Mouse (Mus musculus): ENCODE measurements around the gene Ensa. TPM values are rescaled to one million over a fixed set of nuclear protein-coding genes. Genes with fewer than 3 reads are reported as not detected.
"Not testable (repeated sequence)": the region's sequence is repeated elsewhere in the genome, so short reads cannot be mapped to it uniquely, and the experiment has no call there.

Gene Ensa
- polyA plus RNA-seq, 1 experiment from 2014 or later, result 133 TPM

DNA sequence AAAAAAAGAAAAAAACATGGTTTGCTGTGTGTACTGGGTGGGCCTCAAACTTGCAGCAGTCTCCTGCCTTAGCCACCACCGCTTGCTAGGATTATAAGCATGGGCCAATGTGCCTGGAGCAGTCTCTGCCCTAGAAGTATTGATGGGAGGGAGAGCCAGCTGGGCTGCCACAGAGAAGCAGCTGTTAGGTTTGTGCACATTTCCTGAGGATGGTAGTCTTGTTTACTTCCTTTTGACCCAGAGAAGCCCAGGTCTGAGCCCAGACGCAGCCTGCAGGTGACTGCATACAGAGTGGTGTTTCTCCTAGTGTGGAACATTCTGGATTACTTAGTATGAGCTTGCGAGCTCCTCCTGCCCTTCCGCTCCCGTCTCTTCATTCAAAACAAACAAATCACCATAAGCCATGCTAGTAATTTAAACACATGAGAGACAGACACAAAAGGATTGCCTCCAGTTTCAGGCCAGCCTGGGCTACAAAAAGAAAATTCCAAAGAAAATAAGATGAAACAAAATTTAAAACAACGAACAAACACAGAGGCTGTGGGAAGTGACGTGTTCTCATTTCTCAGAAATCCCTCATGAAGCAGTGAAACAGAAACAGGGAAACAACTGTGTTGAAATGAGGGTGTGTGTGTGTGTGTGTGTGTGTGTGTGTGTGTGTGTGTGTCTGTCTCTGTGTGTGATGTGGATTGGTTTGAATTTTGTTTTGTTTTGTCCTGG, 44.0 kb downstream of the Ensa start:
- Histone ChIP-seq H3K27ac (peak overlapping the region; percentile 40; the same call in 1 of the 2 replicates), H3K4me3 (no peak overlapping the region), H3K27me3 (replicated peaks) (no peaks in the 10 kb centered on the region), H3K9ac (no peak overlapping the region), H3K4me2 (no peak overlapping the region), H3K9me3 (no peaks in the 10 kb centered on the region), H3K36me3 (replicated peaks) (peaks cover 2% of the 10 kb centered on the region; the same call in 1 of the 2 replicates), H3K4me1 (peaks cover 11% of the 10 kb centered on the region; the same call in 1 of the 2 replicates)
- no peak for ATAC-seq (replicated peaks)
- 84% methylated on average over 7 of the region's 7 CpGs for WGBS

DNA sequence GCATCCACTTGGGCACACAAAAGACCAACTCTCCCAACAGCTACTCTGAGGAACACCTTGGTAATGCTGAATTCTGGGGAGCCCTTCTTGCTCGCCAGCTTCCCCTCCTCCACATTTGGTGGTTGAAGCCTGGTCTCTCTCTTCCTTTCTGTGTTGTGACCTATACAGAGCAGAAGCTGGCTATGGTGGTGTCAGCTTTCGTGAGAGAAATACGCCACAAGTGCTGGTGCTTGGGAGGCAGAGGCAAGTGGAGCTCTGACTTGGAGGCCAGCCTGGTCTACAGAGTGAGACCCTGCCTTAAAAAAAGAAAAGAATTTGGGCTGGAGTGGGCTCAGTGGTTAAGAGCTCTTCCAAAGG, 44.5 kb downstream of the Ensa start:
- Histone ChIP-seq H3K27me3 (replicated peaks) (no peaks in the 10 kb centered on the region), H3K27ac (no peak overlapping the region), H3K4me2 (no peak overlapping the region), H3K4me3 (no peak overlapping the region), H3K9ac (no peak overlapping the region), H3K36me3 (replicated peaks) (peaks cover 2% of the 10 kb centered on the region; the same call in 1 of the 2 replicates), H3K9me3 (no peaks in the 10 kb centered on the region), H3K4me1 (peaks cover 6% of the 10 kb centered on the region; the same call in 1 of the 2 replicates)
- 95% methylated on average over 3 of the region's 3 CpGs for WGBS
- no peak for ATAC-seq (replicated peaks)

DNA sequence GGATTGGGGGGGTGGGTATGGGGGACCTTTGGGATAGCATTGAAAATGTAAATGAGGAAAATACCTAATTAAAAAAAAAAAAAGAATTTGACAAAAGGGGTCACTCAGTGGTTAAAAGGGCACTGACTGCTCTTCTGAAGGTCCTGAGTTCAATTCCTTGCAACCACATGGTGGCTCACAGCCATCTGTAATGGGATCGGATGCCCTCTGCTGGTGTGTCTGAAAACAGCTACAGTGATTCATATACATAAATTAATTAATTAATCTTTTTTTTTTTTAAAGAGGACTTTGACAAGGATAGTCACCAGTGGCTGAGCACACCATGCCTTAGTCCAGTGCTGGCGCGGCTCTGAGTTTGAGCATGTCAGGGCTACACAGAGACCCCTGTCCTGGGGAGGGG, 45.6 kb downstream of the Ensa start:
- not testable (repeated sequence) for H3K9ac ChIP-seq; H3K9me3 ChIP-seq; H3K4me1 ChIP-seq; ATAC-seq (replicated peaks); H3K27me3 ChIP-seq (replicated peaks); H3K27ac ChIP-seq; H3K4me3 ChIP-seq; H3K36me3 ChIP-seq (replicated peaks); H3K4me2 ChIP-seq
- 98% methylated on average over 3 of the region's 3 CpGs for WGBS

DNA sequence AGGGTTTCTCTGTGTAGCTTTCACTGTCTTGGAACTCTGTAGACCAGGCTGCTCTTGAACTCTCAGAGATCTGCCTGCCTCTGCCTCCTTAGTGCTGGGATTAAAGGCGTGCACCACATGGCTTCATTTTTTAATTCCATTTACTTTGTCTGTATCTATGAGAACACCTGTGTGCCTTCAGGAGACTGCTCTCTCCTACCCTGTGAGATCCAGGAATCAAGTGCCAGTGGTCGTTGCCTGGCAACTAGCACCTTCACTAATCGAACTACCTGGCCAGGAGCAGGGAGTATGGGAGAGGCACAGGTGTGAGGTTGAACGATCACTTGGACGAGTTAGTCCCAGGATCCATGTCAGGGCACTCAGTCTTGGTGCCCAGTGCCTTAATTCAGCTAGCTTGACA, 46.4 kb downstream of the Ensa start:
- no peak for ATAC-seq (replicated peaks)
- Histone ChIP-seq H3K4me2 (no peak overlapping the region), H3K9ac (no peak overlapping the region), H3K9me3 (no peaks in the 10 kb centered on the region), H3K27me3 (replicated peaks) (no peaks in the 10 kb centered on the region), H3K4me1 (0 out of 2 replicates have a peak, but pooled peaks cover 5% of the 10 kb centered on the region), H3K36me3 (replicated peaks) (0 out of 2 replicates have a peak, but pooled peaks cover 2% of the 10 kb centered on the region), H3K27ac (no peak overlapping the region), H3K4me3 (no peak overlapping the region)
- WGBS, result 96% methylated on average over 5 of the region's 5 CpGs

DNA sequence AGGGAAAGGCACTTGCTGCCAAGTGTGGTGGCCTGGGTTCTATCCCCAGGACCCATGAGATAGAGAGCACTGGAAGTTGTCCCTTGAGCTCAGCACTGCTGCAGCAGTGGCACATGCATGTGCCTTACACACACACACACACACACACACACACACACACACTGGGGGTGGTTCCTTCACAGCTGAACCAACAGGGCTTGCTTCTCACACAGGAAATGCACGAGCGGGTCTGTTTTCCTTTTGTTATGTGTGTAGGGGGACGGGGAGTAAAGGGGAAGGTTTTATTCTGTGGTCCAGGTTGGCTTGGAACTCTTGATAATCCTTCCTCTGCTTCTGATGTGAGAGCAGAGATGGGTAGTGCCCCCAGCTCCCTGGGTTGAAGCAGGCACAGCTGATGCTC, 47.7 kb downstream of the Ensa start:
- ATAC-seq (replicated peaks), result no peak
- Histone ChIP-seq H3K4me3 (no peak overlapping the region), H3K4me1 (0 out of 2 replicates have a peak, but pooled peaks cover 5% of the 10 kb centered on the region), H3K27me3 (replicated peaks) (no peaks in the 10 kb centered on the region), H3K36me3 (replicated peaks) (0 out of 2 replicates have a peak, but pooled peaks cover 2% of the 10 kb centered on the region), H3K27ac (no peak overlapping the region), H3K4me2 (no peak overlapping the region), H3K9ac (no peak overlapping the region), H3K9me3 (no peaks in the 10 kb centered on the region)
- 42% methylated on average over 3 of the region's 3 CpGs for WGBS

DNA sequence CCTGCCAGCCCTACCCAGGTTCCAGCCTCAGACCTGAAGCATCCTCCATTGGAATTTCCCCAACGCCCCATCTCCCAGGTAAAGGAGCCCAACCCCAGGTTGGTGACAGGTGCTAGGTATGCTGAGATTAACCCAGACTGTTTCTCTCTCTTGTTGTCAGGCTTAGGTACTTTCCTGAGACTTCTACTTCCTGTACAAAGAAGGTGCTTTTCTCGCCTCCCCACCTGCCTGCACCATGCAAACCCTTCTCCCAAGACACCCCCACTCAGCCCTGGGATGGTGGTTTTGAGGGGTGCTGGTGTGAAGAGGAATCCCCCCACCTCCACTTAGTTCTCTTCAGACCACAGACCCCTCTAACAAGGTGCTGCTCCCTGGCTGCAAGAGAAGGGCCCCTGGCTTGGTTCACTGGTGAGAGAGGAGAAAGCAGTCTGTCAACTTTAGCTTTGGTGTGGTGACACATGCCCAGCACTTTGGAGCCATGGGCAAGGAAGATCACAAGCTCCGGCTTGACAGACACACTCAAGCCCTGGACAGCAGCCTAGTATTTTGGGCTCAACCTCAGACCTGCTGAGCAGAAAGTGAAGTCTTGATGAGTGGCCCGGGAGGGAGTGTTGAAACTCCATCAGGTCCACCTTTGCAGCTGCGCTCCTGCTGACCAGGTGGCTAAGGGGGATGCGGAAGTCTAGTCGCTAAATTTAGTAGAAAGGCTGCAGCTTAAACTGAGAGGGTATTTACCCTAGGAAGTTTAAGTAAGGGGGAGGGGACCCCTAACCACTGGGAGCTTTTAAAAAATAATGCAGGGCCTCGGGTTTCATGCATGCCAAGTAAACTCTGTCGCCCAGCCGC, 48.3 kb downstream of the Ensa start:
- H3K36me3 ChIP-seq (replicated peaks), result 0 out of 2 replicates have a peak, but pooled peaks cover 2% of the 10 kb centered on the region
- no peaks in the 10 kb centered on the region for H3K9me3 ChIP-seq
- no peak overlapping the region for H3K9ac ChIP-seq
- H3K4me1 ChIP-seq, result no peaks in the 10 kb centered on the region
- no peak overlapping the region for H3K4me2 ChIP-seq
- H3K27ac ChIP-seq, result no peak overlapping the region
- no peak overlapping the region for H3K4me3 ChIP-seq
- WGBS, result 61% methylated on average over 10 of the region's 10 CpGs
- no peak for ATAC-seq (replicated peaks)
- no peaks in the 10 kb centered on the region for H3K27me3 ChIP-seq (replicated peaks)

DNA sequence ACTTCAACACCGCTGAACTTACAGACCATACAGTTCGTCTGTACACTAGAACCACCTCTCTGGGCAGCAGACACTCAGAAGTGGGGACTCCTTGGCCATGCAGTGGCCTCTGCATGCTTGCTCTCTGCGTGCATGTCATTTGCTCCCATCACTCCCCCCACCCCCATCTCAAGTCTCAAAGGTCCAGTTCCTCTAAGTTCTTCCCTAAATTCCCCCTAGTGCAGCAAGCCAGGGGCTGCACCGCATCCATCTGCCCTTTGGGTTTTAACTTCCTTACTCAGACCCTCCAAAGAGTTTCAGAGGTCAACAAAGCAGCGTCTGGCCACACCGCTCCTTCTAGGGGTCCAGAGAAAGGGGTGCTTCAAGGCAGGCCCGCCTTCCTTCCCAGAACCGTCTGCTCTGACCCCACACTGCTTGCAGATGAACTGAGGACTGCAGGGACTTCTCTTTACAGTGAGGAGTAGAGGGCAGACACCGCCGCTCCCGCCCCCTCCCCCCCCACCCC, 49.0 kb downstream of the Ensa start:
- 34% methylated on average over 11 of the region's 11 CpGs for WGBS

DNA sequence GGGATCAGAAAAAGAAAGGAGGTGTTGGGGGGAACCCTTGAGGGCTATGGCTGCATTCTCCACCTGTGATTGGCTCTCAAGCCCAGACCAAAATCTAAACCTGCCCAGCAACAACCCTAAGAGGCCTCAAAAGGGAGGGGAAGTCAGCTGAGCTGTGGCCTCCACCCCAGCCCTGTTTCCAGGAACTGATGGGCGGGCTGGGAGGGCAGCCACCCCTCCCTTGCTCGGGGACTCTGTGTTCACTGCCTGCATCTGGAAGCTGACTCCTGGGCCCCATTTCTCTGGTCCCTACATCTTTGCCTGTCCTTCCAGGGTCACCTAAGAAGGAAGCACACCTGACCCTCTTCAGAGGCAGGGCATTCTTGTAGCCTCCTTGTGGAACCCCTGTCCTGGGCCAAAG, 49.4 kb downstream of the Ensa start:
- H3K27ac ChIP-seq, result no peak overlapping the region
- H3K9ac ChIP-seq, result no peak overlapping the region
- H3K4me1 ChIP-seq, result no peaks in the 10 kb centered on the region
- H3K36me3 ChIP-seq (replicated peaks), result 0 out of 2 replicates have a peak, but pooled peaks cover 2% of the 10 kb centered on the region
- H3K4me3 ChIP-seq, result no peak overlapping the region
- no peak for ATAC-seq (replicated peaks)
- WGBS, result 53% methylated on average over 2 of the region's 2 CpGs
- H3K4me2 ChIP-seq, result no peak overlapping the region
- H3K27me3 ChIP-seq (replicated peaks), result no peaks in the 10 kb centered on the region
- no peaks in the 10 kb centered on the region for H3K9me3 ChIP-seq

More for the DNA sequence above, 49.0 kb downstream of the Ensa start:
- no peak for ATAC-seq (replicated peaks)
- no peak overlapping the region for H3K4me2 ChIP-seq
- H3K27me3 ChIP-seq (replicated peaks), result no peaks in the 10 kb centered on the region
- H3K4me1 ChIP-seq, result no peaks in the 10 kb centered on the region
- H3K36me3 ChIP-seq (replicated peaks), result 0 out of 2 replicates have a peak, but pooled peaks cover 2% of the 10 kb centered on the region
- H3K4me3 ChIP-seq, result no peak overlapping the region
- H3K27ac ChIP-seq, result no peak overlapping the region
- H3K9me3 ChIP-seq, result no peaks in the 10 kb centered on the region
- H3K9ac ChIP-seq, result no peak overlapping the region

DNA sequence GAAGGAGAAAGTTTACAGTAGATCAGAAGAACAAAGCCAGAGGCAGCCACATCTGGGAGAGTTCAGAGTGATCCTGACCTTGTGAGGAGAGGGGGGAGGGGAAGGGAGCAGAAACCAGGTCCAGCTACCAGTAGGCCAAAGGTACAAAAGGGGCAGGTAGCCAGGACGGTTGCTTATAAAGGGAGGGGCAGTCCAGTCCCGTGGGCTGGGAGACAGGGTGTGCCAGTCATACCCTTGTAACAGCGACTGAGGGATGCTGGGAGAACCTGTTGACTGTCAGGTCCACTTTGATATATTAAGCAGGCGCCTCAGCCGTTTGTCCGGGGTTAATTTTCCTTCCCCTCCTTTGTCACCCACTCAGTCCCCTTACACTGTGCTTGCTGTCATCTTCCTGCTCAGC, 50.0 kb downstream of the Ensa start:
- Histone ChIP-seq H3K27ac (peak overlapping the region; percentile 39), H3K4me2 (no peak overlapping the region), H3K4me3 (no peak overlapping the region), H3K36me3 (replicated peaks) (0 out of 2 replicates have a peak, but pooled peaks cover 2% of the 10 kb centered on the region), H3K9me3 (no peaks in the 10 kb centered on the region), H3K4me1 (no peaks in the 10 kb centered on the region), H3K27me3 (replicated peaks) (no peaks in the 10 kb centered on the region), H3K9ac (no peak overlapping the region)
- WGBS, result 25% methylated on average over 6 of the region's 6 CpGs
- no peak for ATAC-seq (replicated peaks)

DNA sequence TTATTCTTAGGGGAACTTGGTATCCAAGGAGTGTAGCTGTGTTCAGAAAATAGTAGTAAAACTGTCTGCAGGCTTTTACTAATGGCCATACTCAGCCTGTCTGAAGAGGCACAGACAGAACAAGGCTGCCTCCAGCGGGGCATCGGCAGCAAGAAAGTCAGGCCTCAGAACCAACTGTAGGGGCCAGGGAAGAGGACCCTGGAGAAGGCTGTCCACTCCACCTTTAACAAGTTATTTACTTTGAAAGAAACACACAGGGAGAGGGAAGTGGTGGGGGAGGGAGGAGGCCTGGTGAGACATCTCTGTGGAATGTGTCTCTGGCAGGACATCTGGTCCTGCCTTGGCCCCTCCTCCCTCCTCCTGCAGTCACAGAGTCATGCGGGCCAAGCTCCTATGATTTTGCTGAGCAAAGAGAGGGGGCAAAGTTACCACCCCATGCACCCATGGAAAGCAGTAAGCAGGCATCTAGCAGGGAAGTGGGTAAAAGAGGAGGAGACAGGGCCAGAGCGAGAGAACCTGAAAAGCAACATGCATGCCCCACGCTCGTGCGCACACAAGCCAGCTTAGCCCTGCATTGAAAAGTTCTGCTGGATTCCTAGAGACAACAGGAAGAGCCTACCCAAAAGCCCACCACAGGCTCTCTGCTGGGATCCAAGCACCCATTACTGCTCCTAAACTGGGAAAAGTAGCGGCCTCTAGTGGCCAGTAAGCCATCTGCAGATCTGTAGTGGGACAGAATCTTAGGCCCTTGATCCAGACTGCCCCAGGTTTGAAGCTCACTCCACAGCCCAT, 50.7 kb downstream of the Ensa start:
- Histone ChIP-seq H3K9ac (no peak overlapping the region), H3K27ac (peak overlapping the region; percentile 39), H3K36me3 (replicated peaks) (0 out of 2 replicates have a peak, but pooled peaks cover 2% of the 10 kb centered on the region), H3K4me3 (no peak overlapping the region), H3K4me1 (no peaks in the 10 kb centered on the region), H3K9me3 (no peaks in the 10 kb centered on the region), H3K27me3 (replicated peaks) (no peaks in the 10 kb centered on the region), H3K4me2 (no peak overlapping the region)
- peak; percentile 51; the same call in 1 of the 2 replicates for ATAC-seq (replicated peaks)
- WGBS, result 30% methylated on average over 8 of the region's 8 CpGs

DNA sequence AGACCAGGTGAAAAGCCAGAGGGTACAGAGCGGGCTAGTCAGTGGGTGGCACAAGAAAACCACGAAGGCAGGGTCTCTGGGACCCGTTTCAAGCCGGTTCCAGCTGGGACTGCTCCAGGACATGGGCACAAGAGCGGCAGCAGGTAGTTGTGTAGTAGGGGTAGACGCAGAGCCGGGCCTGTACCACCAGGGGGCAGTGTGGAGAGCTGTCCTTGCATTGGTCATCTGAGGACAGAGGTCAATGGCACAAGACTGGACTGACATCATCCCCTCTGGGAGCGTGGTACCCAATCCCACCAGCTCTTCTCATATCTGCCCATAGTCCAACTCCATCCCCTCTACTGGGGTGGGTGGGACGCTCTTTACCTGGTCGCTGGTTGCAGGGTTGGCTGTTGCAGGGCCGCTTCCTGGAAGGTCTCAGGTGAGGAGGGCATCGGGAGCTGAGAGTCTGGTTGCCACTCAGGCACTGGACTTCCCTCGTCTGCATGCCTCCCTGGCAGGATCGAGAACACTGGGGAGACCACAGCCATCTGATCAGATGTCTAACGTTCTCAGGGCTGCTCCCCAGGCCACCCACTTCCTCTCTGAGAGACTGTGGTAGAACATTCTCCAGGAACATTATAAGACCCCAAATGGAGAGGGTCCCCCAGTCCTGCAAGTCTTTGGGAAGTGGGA, 52.1 kb downstream of the Ensa start:
- no peak overlapping the region for H3K9ac ChIP-seq
- no peaks in the 10 kb centered on the region for H3K9me3 ChIP-seq
- 0 out of 2 replicates have a peak, but pooled peaks cover 8% of the 10 kb centered on the region for H3K4me1 ChIP-seq
- ATAC-seq (replicated peaks), result no peak
- WGBS, result 62% methylated on average over 15 of the region's 15 CpGs
- no peak overlapping the region for H3K4me2 ChIP-seq
- no peak overlapping the region for H3K27ac ChIP-seq
- H3K36me3 ChIP-seq (replicated peaks), result 0 out of 2 replicates have a peak, but pooled peaks cover 2% of the 10 kb centered on the region
- no peaks in the 10 kb centered on the region for H3K27me3 ChIP-seq (replicated peaks)
- no peak overlapping the region for H3K4me3 ChIP-seq
